Mouse (Mus musculus) MEL (cell line): ENCODE results near the gene Gm20604. TPM values are rescaled to one million over a fixed set of nuclear protein-coding genes. Genes with fewer than 3 reads are reported as not detected.
A peak's percentile ranks its signal among the peaks of the same experiment; 100 is the strongest.

Experiments
- DNase-seq: peaks from one replicate; pipeline ENCODE4 v3.0.0; 2011; ENCODE audit warnings: low read depth, low spot score
- H3K27ac ChIP-seq: 2 replicates; pipeline ENCODE4 v1.5.1; 2012; ENCODE audit warnings: low read depth, mild to moderate bottlenecking, control low read depth, low read length, moderate library complexity; ENCODE audit not compliant: control insufficient read depth
- H3K27me3 ChIP-seq, 2 experiments: fragments of 150-350 bp in 1 of 2; sonication (generic) in 1 of 2; 2 replicates each; pipeline ENCODE4 v1.6.1; 2012; ENCODE audit warnings: low read length in 2 of 2, mild to moderate bottlenecking in 2 of 2, improper control_type of control experiment in 1 of 2, moderate library complexity in 1 of 2; ENCODE audit not compliant: insufficient read depth in 2 of 2, control insufficient read depth in 1 of 2
- H3K36me3 ChIP-seq, 2 experiments: 2 replicates each; pipeline ENCODE4 v1.6.1; 2012 to 2014; ENCODE audit warnings: low read length in 2 of 2, improper control_type of control experiment in 1 of 2, inconsistent platforms in 1 of 2, mild to moderate bottlenecking in 1 of 2; ENCODE audit not compliant: insufficient read depth in 2 of 2, control insufficient read depth in 1 of 2
- H3K4me1 ChIP-seq, 2 experiments: fragments of 150-350 bp in 1 of 2; sonication (generic) in 1 of 2; 2 replicates each; pipeline ENCODE4 v1.6.1; 2012; ENCODE audit warnings: low read length in 2 of 2, improper control_type of control experiment in 1 of 2, mild to moderate bottlenecking in 1 of 2; ENCODE audit not compliant: insufficient read depth in 2 of 2, control insufficient read depth in 1 of 2
- H3K4me3 ChIP-seq, 2 experiments: fragments of 150-350 bp in 1 of 2; sonication (generic) in 1 of 2; 2 replicates each; pipeline ENCODE4 v1.5.1; 2012; ENCODE audit warnings: low read depth in 2 of 2, low read length in 2 of 2, mild to moderate bottlenecking in 2 of 2, moderate library complexity in 2 of 2, control low read depth in 1 of 2, improper control_type of control experiment in 1 of 2; ENCODE audit not compliant: control insufficient read depth in 1 of 2, insufficient read depth in 1 of 2
- H3K79me2 ChIP-seq: 2 replicates; pipeline ENCODE4 v1.6.1; 2012; ENCODE audit warnings: mild to moderate bottlenecking, low read length, moderate library complexity; ENCODE audit not compliant: control insufficient read depth, poor library complexity, insufficient read depth
- H3K9ac ChIP-seq: 2 replicates; pipeline ENCODE4 v1.6.1; 2012; ENCODE audit warnings: low read depth, mild to moderate bottlenecking, control low read depth, low read length, moderate library complexity; ENCODE audit not compliant: control insufficient read depth, poor library complexity, severe bottlenecking
- H3K9me3 ChIP-seq: fragments of 150-350 bp; sonication (generic); replicated peaks from 2 replicates; pipeline ENCODE4 v1.6.1; 2012; ENCODE audit warnings: mild to moderate bottlenecking, low read length, improper control_type of control experiment, moderate library complexity; ENCODE audit not compliant: insufficient read depth
- BHLHE40 ChIP-seq: IDR thresholded peaks from 2 replicates; pipeline ENCODE4 v1.6.1; 2012; ENCODE audit warnings: low read depth, mild to moderate bottlenecking, inconsistent platforms, low read length, improper control_type of control experiment, borderline replicate concordance
- CHD1 ChIP-seq: IDR thresholded peaks from 2 replicates; pipeline ENCODE4 v1.6.1; 2012; ENCODE audit warnings: low read depth, mild to moderate bottlenecking, inconsistent platforms, low read length, improper control_type of control experiment
- CHD2 ChIP-seq: IDR thresholded peaks from 2 replicates; pipeline ENCODE4 v1.6.1; 2011; ENCODE audit warnings: low read length, improper control_type of control experiment
- CTCF ChIP-seq, 3 experiments: IDR thresholded peaks in 2 of 3; conservative IDR thresholded peaks in 1 of 3; 2 replicates each; pipeline ENCODE4 v1.5.1; 2011 to 2012; ENCODE audit warnings: low read length in 3 of 3, low read depth in 2 of 3, mild to moderate bottlenecking in 2 of 3, improper control_type of control experiment in 1 of 3, inconsistent platforms in 1 of 3, mixed read lengths in 1 of 3, moderate library complexity in 1 of 3; ENCODE audit not compliant: control insufficient read depth in 1 of 3, insufficient read depth in 1 of 3, poor library complexity in 1 of 3, severe bottlenecking in 1 of 3
- E2F4 ChIP-seq: IDR thresholded peaks from 2 replicates; pipeline ENCODE4 v1.6.1; 2011; ENCODE audit warnings: low read depth, low read length, improper control_type of control experiment, borderline replicate concordance
- ELF1 ChIP-seq: IDR thresholded peaks from 2 replicates; pipeline ENCODE4 v1.6.1; 2014; ENCODE audit warnings: low read depth, mild to moderate bottlenecking, inconsistent platforms, low read length, improper control_type of control experiment, moderate library complexity
- EP300 ChIP-seq, 2 experiments: IDR thresholded peaks; 2 replicates each; pipeline ENCODE4 v1.6.1; 2011; ENCODE audit warnings: improper control_type of control experiment in 2 of 2, low read length in 2 of 2, low read depth in 1 of 2, mild to moderate bottlenecking in 1 of 2
- GABPA ChIP-seq: IDR thresholded peaks from 2 replicates; pipeline ENCODE4 v1.6.1; 2012; ENCODE audit warnings: low read depth, mild to moderate bottlenecking, inconsistent platforms, low read length, improper control_type of control experiment, moderate library complexity
- HCFC1 ChIP-seq: IDR thresholded peaks from 2 replicates; pipeline ENCODE4 v1.6.1; 2012; ENCODE audit warnings: low read depth, mild to moderate bottlenecking, inconsistent platforms, low read length, improper control_type of control experiment, moderate library complexity
- JUND ChIP-seq: IDR thresholded peaks from 2 replicates; pipeline ENCODE4 v1.6.1; 2011; ENCODE audit warnings: low read depth, mild to moderate bottlenecking, improper control_type of control experiment, low read length
- KAT2A ChIP-seq: conservative IDR thresholded peaks from 2 replicates; pipeline ENCODE4 v1.6.1; 2012; ENCODE audit warnings: low read depth, low read length, improper control_type of control experiment, inconsistent platforms
- MAX ChIP-seq: IDR thresholded peaks from 2 replicates; pipeline ENCODE4 v1.6.1; 2011; ENCODE audit warnings: low read length, improper control_type of control experiment
- MAZ ChIP-seq: IDR thresholded peaks from 2 replicates; pipeline ENCODE4 v1.6.1; 2012; ENCODE audit warnings: low read depth, mild to moderate bottlenecking, inconsistent platforms, low read length, improper control_type of control experiment
- MEF2A ChIP-seq: IDR thresholded peaks from 2 replicates; pipeline ENCODE4 v1.6.1; 2014; ENCODE audit warnings: low read depth, mild to moderate bottlenecking, inconsistent platforms, low read length, improper control_type of control experiment; ENCODE audit not compliant: poor library complexity, insufficient replicate concordance, severe bottlenecking; ENCODE audit errors: extremely low read depth
- MXI1 ChIP-seq: IDR thresholded peaks from 2 replicates; pipeline ENCODE4 v1.6.1; 2011; ENCODE audit warnings: mild to moderate bottlenecking, low read depth, low read length, improper control_type of control experiment
- MYB ChIP-seq: IDR thresholded peaks from 2 replicates; pipeline ENCODE4 v1.6.1; 2011; ENCODE audit warnings: mild to moderate bottlenecking, low read depth, low read length, improper control_type of control experiment
- MYC ChIP-seq: IDR thresholded peaks from 2 replicates; pipeline ENCODE4 v1.6.1; 2011; ENCODE audit warnings: low read depth, mild to moderate bottlenecking, low read length, improper control_type of control experiment, moderate library complexity
- NELFE ChIP-seq: IDR thresholded peaks from 2 replicates; pipeline ENCODE4 v1.6.1; 2011; ENCODE audit warnings: low read depth, low read length, improper control_type of control experiment
- POLR2A ChIP-seq, 2 experiments: IDR thresholded peaks; 2 replicates each; pipeline ENCODE4 v1.6.1; 2011 to 2012; ENCODE audit warnings: low read length in 2 of 2, mild to moderate bottlenecking in 2 of 2, control low read depth in 1 of 2, improper control_type of control experiment in 1 of 2, low read depth in 1 of 2, moderate library complexity in 1 of 2; ENCODE audit not compliant: control insufficient read depth in 1 of 2, insufficient read depth in 1 of 2, poor library complexity in 1 of 2
- POLR2AphosphoS2 ChIP-seq: IDR thresholded peaks from 2 replicates; pipeline ENCODE4 v1.6.1; 2011; ENCODE audit warnings: low read length, improper control_type of control experiment
- RAD21 ChIP-seq: IDR thresholded peaks from 2 replicates; pipeline ENCODE4 v1.6.1; 2011; ENCODE audit warnings: mild to moderate bottlenecking, low read depth, low read length, improper control_type of control experiment
- SIN3A ChIP-seq: IDR thresholded peaks from 2 replicates; pipeline ENCODE4 v1.6.1; 2012; ENCODE audit warnings: low read length, improper control_type of control experiment, inconsistent platforms
- SMC3 ChIP-seq: IDR thresholded peaks from 2 replicates; pipeline ENCODE4 v1.6.1; 2011; ENCODE audit warnings: low read depth, low read length, improper control_type of control experiment
- TBP ChIP-seq: IDR thresholded peaks from 2 replicates; pipeline ENCODE4 v1.8.0; 2011; ENCODE audit warnings: low read depth, low read length, improper control_type of control experiment
- TCF12 ChIP-seq: IDR thresholded peaks from 2 replicates; pipeline ENCODE4 v1.6.1; 2014; ENCODE audit warnings: low read depth, mild to moderate bottlenecking, inconsistent platforms, low read length, improper control_type of control experiment, moderate library complexity
- UBTF ChIP-seq: IDR thresholded peaks from 2 replicates; pipeline ENCODE4 v1.6.1; 2012; ENCODE audit warnings: low read depth, mild to moderate bottlenecking, inconsistent platforms, low read length, improper control_type of control experiment, moderate library complexity, borderline replicate concordance; ENCODE audit not compliant: insufficient read depth
- ZC3H11A ChIP-seq: IDR thresholded peaks from 2 replicates; pipeline ENCODE4 v1.6.1; 2012; ENCODE audit warnings: low read depth, mild to moderate bottlenecking, inconsistent platforms, low read length, improper control_type of control experiment
- ZKSCAN1 ChIP-seq: IDR thresholded peaks from 2 replicates; pipeline ENCODE4 v1.6.1; 2012; ENCODE audit warnings: low read depth, mild to moderate bottlenecking, inconsistent platforms, low read length, improper control_type of control experiment, moderate library complexity
- ZMIZ1 ChIP-seq: IDR thresholded peaks from 2 replicates; pipeline ENCODE4 v1.6.1; 2012; ENCODE audit warnings: low read depth, mild to moderate bottlenecking, inconsistent platforms, low read length, improper control_type of control experiment, moderate library complexity
- polyA plus RNA-seq, 2 experiments: library from polyadenylated mRNA; stranded (reverse) in 1 of 2; unstranded in 1 of 2; fragments of >175 nt in 1 of 2; fragments of >200 nt in 1 of 2; gene quantifications; 2 replicates each; pipeline versions ENCODE4 v1.2.1 to v1.2.4; 2012; ENCODE audit warnings: low replicate concordance in 2 of 2, low read depth in 1 of 2; ENCODE audit not compliant: insufficient read length in 2 of 2, insufficient read depth in 1 of 2, missing spikeins in 1 of 2
- total RNA-seq: library from RNA; depleted of rRNA; stranded (reverse); fragments of 300-350 nt; gene quantifications from 2 replicates; pipeline ENCODE4 v1.2.3, GENCODE M21; 2012

The Gm20604 gene
- total and polyA plus RNA-seq, 3 experiments = 7.9 to 8.8 TPM; not detected in 1

GRCm38 (mm10) chr12:102740285-102740684 is 18.2 kb downstream of the Gm20604 start:
- H3K9ac ChIP-seq = no peak overlapping the region
- TF ChIP-seq NELFE (no peak), TCF12 (no peak), RAD21 (peak; percentile 78), BHLHE40 (no peak), CHD1 (no peak), ZMIZ1 (no peak), HCFC1 (no peak), E2F4 (no peak), CTCF (IDR thresholded peaks at IDR 0.05 in 2 of 3, conservative IDR thresholded peaks at IDR 0.05 in 1 of 3; ENCODE audit: control insufficient read depth in 1 of 3, insufficient read depth in 1 of 3, low read depth in 2 of 3, low read length in 3 of 3, poor library complexity in 1 of 3, severe bottlenecking in 1 of 3) (peak; percentile 49 to 76 (median 55)), MAX (no peak), SIN3A (peak; percentile 35; the same call in 1 of the 2 replicates), MXI1 (no peak), MYB (no peak), KAT2A (no peak), EP300 (IDR thresholded peaks at IDR 0.05; ENCODE audit: low read depth in 1 of 2, low read length in 2 of 2) (no peak), TBP (no peak), MAZ (no peak), SMC3 (peak; percentile 78), CHD2 (no peak), POLR2AphosphoS2 (no peak), JUND (no peak), UBTF (no peak), ELF1 (no peak), ZC3H11A (peak; percentile 79), GABPA (no peak), ZKSCAN1 (no peak), POLR2A (IDR thresholded peaks at IDR 0.05; ENCODE audit: control insufficient read depth in 1 of 2, insufficient read depth in 1 of 2, low read depth in 1 of 2, low read length in 2 of 2, poor library complexity in 1 of 2) (no peak), MEF2A (no peak), MYC (no peak)
- peaks cover 5 to 13% of the 10 kb centered on the region in 2 experiments for H3K4me1 ChIP-seq
- H3K36me3 ChIP-seq = peaks cover 0 to 16% of the 10 kb centered on the region in 2 experiments; a peak in 2 of 4 replicates
- no peak overlapping the region for H3K27ac ChIP-seq
- peak; percentile 60 for DNase-seq
- no peaks in the 10 kb centered on the region for H3K9me3 ChIP-seq
- H3K4me3 ChIP-seq = no peak overlapping the region
- peaks cover 14% of the 10 kb centered on the region for H3K79me2 ChIP-seq
- H3K27me3 ChIP-seq = no peaks in the 10 kb centered on the region
